Mouse (Mus musculus) urinary bladder, postnatal 4 days (tissue): ENCODE results near the gene Fem1a.
"Not testable (repeated sequence)": the region's sequence is repeated elsewhere in the genome, so short reads cannot be mapped to it uniquely, and the experiment has no call there.

Experiments
- DNase-seq, 2 experiments: peaks; one replicate each; pipeline ENCODE4 v3.0.0; 2021 to 2022; ENCODE audit warnings: low spot score in 2 of 2

The Fem1a gene

GRCm38 (mm10) chr17:56255429-56255828 lies 1.2 kb upstream of the Fem1a start:
- no peak for DNase-seq

GRCm38 (mm10) chr17:56255863-56256238 lies 759 bp upstream of the Fem1a start:
- peak; percentile 95 to 99 for DNase-seq

GRCm38 (mm10) chr17:56257181-56257894 lies 728 bp downstream of the Fem1a start:
- DNase-seq: no peak

DNA sequence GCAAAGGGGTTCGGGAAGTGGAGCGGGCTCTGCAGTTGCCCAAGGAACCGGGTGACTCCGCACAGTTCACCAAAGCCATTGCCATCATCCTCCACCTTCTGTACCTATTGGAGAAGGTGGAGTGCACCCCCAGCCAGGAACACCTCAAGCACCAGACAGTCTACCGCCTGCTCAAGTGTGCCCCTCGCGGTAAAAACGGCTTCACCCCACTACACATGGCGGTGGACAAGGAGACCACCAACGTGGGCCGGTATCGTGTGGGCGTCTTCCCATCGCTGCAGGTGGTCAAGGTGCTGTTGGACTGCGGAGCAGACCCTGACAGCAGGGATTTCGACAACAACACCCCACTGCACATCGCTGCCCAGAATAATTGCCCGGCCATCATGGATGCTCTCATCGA lies 1.7 kb downstream of the Fem1a start:
- not testable (repeated sequence) for DNase-seq

DNA sequence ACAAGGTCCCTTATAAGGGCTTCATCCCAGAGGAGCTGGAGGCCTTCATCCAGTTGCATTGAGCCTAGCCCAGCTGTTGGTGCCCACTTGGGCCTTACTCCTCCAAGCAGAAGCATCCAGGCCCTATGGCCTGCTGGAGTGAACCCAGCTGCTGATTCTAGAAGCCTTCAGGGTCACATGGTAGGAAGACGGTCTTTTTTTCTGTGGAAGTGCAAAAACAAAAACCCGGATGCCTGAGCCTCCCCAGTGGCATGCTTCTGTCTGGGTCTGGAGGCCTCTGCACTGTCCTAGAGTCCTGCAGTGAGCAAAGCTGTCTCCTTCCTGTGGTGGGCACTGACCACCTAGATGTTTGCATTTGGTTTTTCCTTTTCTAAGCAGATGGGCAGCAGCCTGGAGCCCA lies 2.2 kb downstream of the Fem1a start:
- DNase-seq: not testable (repeated sequence)

DNA sequence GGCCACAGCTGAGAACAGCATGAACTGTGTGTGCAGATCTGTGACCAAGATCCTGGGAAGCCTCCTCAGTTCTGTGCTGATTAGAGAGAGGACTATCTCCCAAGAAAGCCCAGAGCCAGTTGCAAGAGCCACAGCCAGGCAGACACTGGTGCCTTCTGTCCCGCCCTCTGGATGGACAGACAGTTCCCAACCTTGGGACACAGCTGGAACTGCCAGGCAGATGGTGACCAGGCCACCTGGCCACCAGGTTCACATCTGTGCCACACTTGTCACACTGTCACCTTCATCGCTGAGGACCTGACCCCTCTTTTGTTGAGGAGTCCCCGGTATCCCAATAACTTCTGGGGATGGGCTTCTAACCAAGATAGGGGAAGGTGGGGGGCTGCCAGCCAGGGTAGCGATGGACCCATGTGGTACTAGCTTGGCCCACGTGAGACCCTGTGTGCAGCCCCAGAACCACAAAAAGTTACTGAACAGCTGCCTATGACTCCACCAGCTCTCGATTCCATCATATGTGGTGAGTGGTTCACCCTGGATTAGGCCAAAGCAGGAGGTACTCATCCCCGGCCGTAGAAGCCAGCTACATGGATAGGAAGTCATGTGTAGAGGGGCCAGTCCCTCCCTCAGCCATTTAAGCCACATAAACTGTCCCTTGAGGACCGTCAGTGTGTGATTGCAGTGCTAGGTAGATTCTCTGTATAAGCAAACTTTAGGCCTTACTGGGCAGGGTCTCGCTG lies 2.9 kb downstream of the Fem1a start:
- DNase-seq: no peak

- no peak for DNase-seq
Observed at GRCm38 (mm10) chr17:56261166-56261565, 4.6 kb downstream of the Fem1a start.

GRCm38 (mm10) chr17:56262645-56263094 lies 6.1 kb downstream of the Fem1a start:
- no peak for DNase-seq

DNA sequence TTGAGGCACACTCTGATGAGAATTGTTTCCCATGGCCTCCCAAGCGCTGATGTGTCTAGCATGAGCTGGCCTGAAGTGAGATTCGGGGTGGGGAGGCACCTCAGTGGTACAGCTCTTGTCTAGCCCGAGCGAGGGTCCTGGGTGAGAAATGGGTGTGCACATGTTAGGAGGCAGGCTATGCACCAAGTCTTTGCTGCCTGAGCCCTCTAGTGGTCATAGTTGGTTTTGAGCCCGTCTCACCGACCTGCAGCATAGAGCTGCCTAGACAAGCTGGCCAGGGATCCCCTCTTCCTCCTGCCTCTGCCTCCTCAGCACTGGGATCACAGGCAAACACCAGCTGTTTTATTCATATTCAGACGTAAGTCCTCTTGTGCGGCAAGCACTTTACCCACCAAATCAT lies 7.4 kb downstream of the Fem1a start:
- peak in 1 of 2 experiments; percentile 74 for DNase-seq

DNA sequence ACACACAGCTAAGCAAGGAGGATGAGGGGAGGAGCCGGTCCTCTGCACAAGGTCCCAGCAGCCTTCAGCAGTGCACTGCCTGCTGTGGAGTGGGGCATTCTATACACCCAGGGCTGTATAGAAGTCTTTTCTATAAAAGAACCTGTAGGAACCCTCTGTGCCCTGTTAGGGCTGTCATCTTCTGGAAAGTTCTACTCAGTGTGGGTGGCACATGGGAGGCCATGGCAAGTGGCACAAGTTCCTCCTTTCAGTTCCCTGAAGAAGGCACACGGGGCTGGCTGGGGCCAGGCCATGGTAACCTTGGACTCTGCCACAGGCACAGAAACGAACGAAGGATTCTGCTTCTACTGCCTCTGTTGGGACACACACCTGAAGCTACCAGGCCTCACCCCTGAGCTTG lies 8.4 kb downstream of the Fem1a start:
- DNase-seq: no peak

DNA sequence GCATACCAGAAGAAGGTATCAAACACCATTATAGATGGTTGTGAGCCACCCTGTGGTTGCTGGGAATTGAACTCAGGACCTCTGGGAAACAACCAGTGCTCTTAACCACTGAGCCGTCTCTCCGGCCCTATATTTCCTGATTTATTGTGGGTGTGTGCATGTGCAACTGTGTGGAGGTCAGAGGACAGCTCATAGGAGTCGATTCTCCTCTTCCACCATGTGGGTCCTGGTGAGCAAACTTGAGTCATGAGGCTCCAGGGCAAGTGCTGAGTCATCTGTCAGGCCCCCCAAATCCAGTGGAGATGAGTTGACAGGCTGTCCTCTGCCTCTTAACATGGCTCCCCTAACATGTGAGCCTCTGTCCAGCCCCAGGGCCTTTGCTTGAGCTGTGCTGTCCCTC lies 9.3 kb downstream of the Fem1a start:
- DNase-seq: no peak

GRCm38 (mm10) chr17:56266271-56266670 lies 9.7 kb downstream of the Fem1a start:
- DNase-seq: no peak

- DNase-seq: no peak
Observed at GRCm38 (mm10) chr17:56269153-56269630, 12.6 kb downstream of the Fem1a start.

- DNase-seq: no peak
Observed at GRCm38 (mm10) chr17:56269741-56270140, 13.1 kb downstream of the Fem1a start.

DNA sequence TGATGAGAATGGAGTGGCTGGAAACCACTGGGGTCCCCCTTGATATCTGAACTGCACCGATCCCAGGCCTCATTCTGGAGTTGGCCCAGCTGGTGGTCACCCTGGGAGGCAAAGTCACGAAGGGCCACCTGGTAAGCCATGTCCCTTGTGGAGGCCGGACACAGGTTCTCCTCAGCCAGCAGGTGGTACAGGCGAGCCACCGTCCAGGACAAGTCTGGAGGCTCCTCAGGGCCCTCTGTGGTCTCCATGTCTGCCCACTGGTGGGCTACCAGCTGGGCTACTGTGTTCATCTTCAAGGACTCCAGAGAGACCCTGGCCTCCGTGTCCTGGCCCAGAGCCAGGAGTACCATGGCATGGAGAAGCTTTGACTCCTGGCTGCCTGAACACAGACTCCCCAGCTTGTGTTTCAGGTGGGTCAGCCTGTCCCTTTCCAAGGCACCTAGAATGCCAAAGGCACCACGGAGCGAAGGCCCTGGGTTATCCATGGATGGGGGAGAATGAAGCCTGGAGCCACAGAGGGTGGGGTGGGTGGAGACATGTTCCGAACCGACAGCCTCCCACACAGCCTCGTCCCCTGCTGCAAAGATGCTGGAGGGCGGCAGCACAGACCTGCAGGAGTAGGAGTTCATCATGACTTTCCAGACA lies 15.1 kb downstream of the Fem1a start:
- DNase-seq: no peak

GRCm38 (mm10) chr17:56272644-56273043 lies 16.0 kb downstream of the Fem1a start:
- DNase-seq: no peak

DNA sequence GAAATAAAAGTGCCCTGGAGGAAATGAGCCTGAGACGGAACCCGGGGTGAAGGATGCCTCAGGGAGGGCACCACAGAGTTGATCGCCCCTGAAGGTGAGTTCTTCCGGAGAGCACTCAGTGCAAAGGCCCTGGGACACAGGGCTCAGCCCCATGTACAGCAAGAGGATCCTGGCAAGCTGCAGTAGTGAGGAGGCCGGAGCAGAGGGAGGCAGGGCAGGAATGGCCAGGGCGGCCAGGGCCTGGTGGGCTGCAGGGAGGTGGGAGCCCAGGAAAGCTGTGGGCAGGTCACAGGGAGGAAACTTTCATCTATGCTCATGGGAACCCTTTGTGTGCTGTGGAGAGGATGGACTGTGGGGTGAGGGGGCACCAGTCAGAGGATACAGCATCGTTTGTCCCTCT lies 16.9 kb downstream of the Fem1a start:
- DNase-seq: no peak

GRCm38 (mm10) chr17:56273986-56274385 lies 17.4 kb downstream of the Fem1a start:
- DNase-seq: no peak

- DNase-seq: no peak
Observed at GRCm38 (mm10) chr17:56275842-56276480, 19.4 kb downstream of the Fem1a start.

- peak; percentile 87 to 92 for DNase-seq
Observed at GRCm38 (mm10) chr17:56276643-56277566, 20.3 kb downstream of the Fem1a start, which contains the start of gene Ticam1. Gene Ticam1, minus strand, starts transcription at chr17:56276786.

DNA sequence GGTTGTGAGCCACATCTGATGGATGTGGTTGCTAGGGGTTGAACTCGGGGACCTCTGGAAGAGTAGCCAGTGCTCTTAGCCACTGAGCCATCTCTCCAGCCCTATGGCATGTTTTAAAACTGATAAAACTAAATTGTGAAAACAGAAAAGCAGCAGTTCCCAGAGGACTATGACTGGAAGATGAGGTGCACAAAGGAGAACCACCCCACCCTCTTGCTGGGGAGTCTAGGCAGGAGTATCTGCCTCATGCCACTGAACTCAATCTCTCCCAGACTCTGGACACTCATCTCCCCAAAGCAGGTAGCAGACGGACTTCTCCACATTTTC lies 20.9 kb downstream of the Fem1a start:
- DNase-seq: no peak
